Mouse (Mus musculus) ES-Bruce4 (cell line): ENCODE measurements around the gene Ccdc186.
"Not testable (repeated sequence)": the region's sequence is repeated elsewhere in the genome, so short reads cannot be mapped to it uniquely, and the experiment has no call there.

Experiments used
- CTCF ChIP-seq: IDR thresholded peaks from one replicate; pipeline ENCODE4 v1.8.1; 2011; ENCODE audit warnings: low read depth, low read length
- EP300 ChIP-seq: IDR thresholded peaks from 2 replicates; pipeline ENCODE4 v1.6.1; 2011; ENCODE audit warnings: low read depth, low read length; ENCODE audit not compliant: insufficient read depth
- POLR2A ChIP-seq: IDR thresholded peaks from one replicate; pipeline ENCODE4 v1.8.1; 2011; ENCODE audit warnings: low read length; ENCODE audit not compliant: insufficient read depth

DNA sequence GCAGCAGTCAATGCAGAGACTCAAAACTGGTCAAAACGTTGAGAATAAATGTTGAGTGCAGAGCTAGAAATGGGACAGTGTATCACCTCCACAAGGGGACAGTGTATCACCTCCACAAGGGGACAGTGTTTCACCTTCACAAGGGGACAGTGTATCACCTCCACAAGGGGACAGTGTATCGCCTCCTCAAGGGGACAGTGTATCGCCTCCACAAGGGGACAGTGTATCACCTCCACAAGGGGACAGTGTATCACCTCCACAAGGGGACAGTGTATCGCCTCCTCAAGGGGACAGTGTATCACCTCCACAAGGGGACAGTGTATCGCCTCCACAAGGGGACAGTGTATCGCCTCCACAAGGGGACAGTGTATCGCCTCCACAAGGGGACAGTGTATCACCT, 43.5 kb downstream of the Ccdc186 start:
- not testable (repeated sequence) for TF ChIP-seq CTCF, EP300, POLR2A
